Mouse (Mus musculus) stomach, embryonic 16.5 days (tissue): ENCODE data around the gene Fbxw9. TPM values are rescaled to one million over a fixed set of nuclear protein-coding genes. Genes with fewer than 3 reads are reported as not detected.
"Not testable (repeated sequence)": the region's sequence is repeated elsewhere in the genome, so short reads cannot be mapped to it uniquely, and the experiment has no call there.

Experiments used
- ATAC-seq: fragments of 200-750 bp; cut with Nextera tagmentation; 2 replicates; pipeline ENCODE4 v1.8.0; 2017; ENCODE audit warnings: moderate number of reproducible peaks, moderate TSS enrichment; ENCODE audit not compliant: insufficient read depth, low FRiP score
- H3K27ac ChIP-seq: fragments of 300-500 bp; sonication (generic); 2 replicates; pipeline ENCODE4 v1.5.1; 2014; ENCODE audit warnings: low read length
- H3K27me3 ChIP-seq: fragments of 300-500 bp; sonication (generic); 2 replicates; pipeline ENCODE4 v1.6.1; 2014; ENCODE audit warnings: low read length, control low read depth, mixed read lengths; ENCODE audit not compliant: control insufficient read depth, insufficient read depth
- H3K36me3 ChIP-seq: fragments of 300-500 bp; sonication (generic); 2 replicates; pipeline ENCODE4 v1.6.1; 2014; ENCODE audit warnings: low read length; ENCODE audit not compliant: control insufficient read depth, insufficient read depth
- H3K4me1 ChIP-seq: fragments of 300-500 bp; sonication (generic); 2 replicates; pipeline ENCODE4 v1.6.1; 2014; ENCODE audit warnings: low read length, control low read depth, mixed read lengths; ENCODE audit not compliant: control insufficient read depth, insufficient read depth
- H3K4me2 ChIP-seq: fragments of 300-500 bp; sonication (generic); 2 replicates; pipeline ENCODE4 v1.6.1; 2014; ENCODE audit warnings: low read depth, low read length, mixed read lengths
- H3K4me3 ChIP-seq: fragments of 300-500 bp; sonication (generic); replicated peaks from 2 replicates; pipeline ENCODE4 v1.5.1; 2014; ENCODE audit warnings: mild to moderate bottlenecking, low read length
- H3K9ac ChIP-seq: fragments of 300-500 bp; sonication (generic); 2 replicates; pipeline ENCODE4 v1.6.1; 2014; ENCODE audit warnings: low read length
- H3K9me3 ChIP-seq: fragments of 300-500 bp; sonication (generic); replicated peaks from 2 replicates; pipeline ENCODE4 v1.6.1; 2016; ENCODE audit warnings: low read length, control low read depth; ENCODE audit not compliant: control insufficient read depth
- WGBS: fragments of 180-500 bp; shearing (Covaris S2); extraction: QIAGEN DNeasy Blood & Tissue Kit; methylation state at CpG from one replicate; pipeline ENCODE4 v1.1.7; 2014; 5-methylcytosine and 5-hydroxymethylcytosine counted together
- polyA plus RNA-seq: library from polyadenylated mRNA; unstranded; fragments of >200 nt; fragmentation: Nextera tagmentation; extraction: Ambion mirVana; gene quantifications from 2 replicates; pipeline ENCODE4 v1.2.1, GENCODE M21; 2015

The Fbxw9 gene
- polyA plus RNA-seq, 1 experiment from 2014 or later, result 28.1 TPM

- H3K4me1 ChIP-seq, result peaks cover 14% of the 10 kb centered on the region
- no peak overlapping the region for H3K27ac ChIP-seq
- ATAC-seq, result no peak
- H3K9me3 ChIP-seq, result no peaks in the 10 kb centered on the region
- no peak overlapping the region for H3K9ac ChIP-seq
- no peak overlapping the region for H3K4me2 ChIP-seq
- no peaks in the 10 kb centered on the region; the same call in 1 of the 2 replicates for H3K36me3 ChIP-seq
- no peaks in the 10 kb centered on the region for H3K27me3 ChIP-seq
- no peak overlapping the region for H3K4me3 ChIP-seq
- WGBS, result 82% methylated on average over 10 of the region's 10 CpGs
Measured at GRCm38 (mm10) chr8:85074617-85075016, 14.8 kb downstream of the Fbxw9 start.

GRCm38 (mm10) chr8:85076001-85076400 is 16.1 kb downstream of the Fbxw9 start:
- Histone ChIP-seq H3K27me3 (no peaks in the 10 kb centered on the region), H3K4me2 (no peak overlapping the region), H3K9me3 (no peaks in the 10 kb centered on the region), H3K4me3 (no peak overlapping the region), H3K9ac (no peak overlapping the region), H3K27ac (no peak overlapping the region), H3K36me3 (no peaks in the 10 kb centered on the region; the same call in 1 of the 2 replicates), H3K4me1 (peaks cover 17% of the 10 kb centered on the region)
- 64% methylated on average over 9 of the region's 9 CpGs for WGBS
- no peak for ATAC-seq

- Histone ChIP-seq H3K4me3 (no peak overlapping the region), H3K9ac (no peak overlapping the region), H3K4me1 (peaks cover 17% of the 10 kb centered on the region), H3K36me3 (no peaks in the 10 kb centered on the region; the same call in 1 of the 2 replicates), H3K4me2 (no peak overlapping the region), H3K27ac (no peak overlapping the region), H3K9me3 (no peaks in the 10 kb centered on the region), H3K27me3 (no peaks in the 10 kb centered on the region)
- ATAC-seq, result peak; percentile 58; the same call in 1 of the 2 replicates
- 2% methylated on average over 2 of the region's 2 CpGs for WGBS
Measured at GRCm38 (mm10) chr8:85076993-85077392, 17.1 kb downstream of the Fbxw9 start.

GRCm38 (mm10) chr8:85080214-85080531 is 20.3 kb downstream of the Fbxw9 start:
- H3K4me1 ChIP-seq, result peaks cover 25% of the 10 kb centered on the region
- no peak for ATAC-seq
- peak overlapping the region; percentile 77 for H3K4me3 ChIP-seq
- peak overlapping the region; percentile 96 for H3K9ac ChIP-seq
- no peaks in the 10 kb centered on the region for H3K27me3 ChIP-seq
- no peaks in the 10 kb centered on the region for H3K9me3 ChIP-seq
- under 1% methylated on average over 25 of the region's 25 CpGs for WGBS
- H3K27ac ChIP-seq, result peak overlapping the region; percentile 86
- H3K36me3 ChIP-seq, result no peaks in the 10 kb centered on the region
- H3K4me2 ChIP-seq, result peak overlapping the region; percentile 96

GRCm38 (mm10) chr8:85080532-85081215 is 20.8 kb downstream of the Fbxw9 start, which contains the start of gene Wdr83os:
TSS of gene Wdr83os (plus strand) at chr8:85080740.
- WGBS, result under 1% methylated on average over 30 of the region's 30 CpGs
- 0 out of 2 replicates have a peak, but pooled peaks have one; percentile 2 for ATAC-seq
- peak within 1 kb of the TSS; percentile 96 for H3K9ac ChIP-seq
- peak within 1 kb of the TSS; percentile 77 for H3K4me3 ChIP-seq
- H3K4me1 ChIP-seq, result peaks cover 25% of the 10 kb centered on the region
- peak within 1 kb of the TSS; percentile 86 for H3K27ac ChIP-seq
- H3K4me2 ChIP-seq, result peak within 1 kb of the TSS; percentile 96
- no peaks in the 10 kb centered on the region for H3K27me3 ChIP-seq
- H3K9me3 ChIP-seq, result no peaks in the 10 kb centered on the region
- no peaks in the 10 kb centered on the region for H3K36me3 ChIP-seq

GRCm38 (mm10) chr8:85081216-85081555 is 21.3 kb downstream of the Fbxw9 start, which contains the start of gene Wdr83:
TSS of gene Wdr83 (minus strand) at chr8:85081306.
- peak within 1 kb of the TSS; percentile 96 for H3K9ac ChIP-seq
- peak; percentile 61 for ATAC-seq
- H3K4me2 ChIP-seq, result peak within 1 kb of the TSS; percentile 96
- H3K4me3 ChIP-seq, result peak within 1 kb of the TSS; percentile 77
- WGBS, result under 1% methylated on average over 9 of the region's 9 CpGs
- no peaks in the 10 kb centered on the region for H3K9me3 ChIP-seq
- peak within 1 kb of the TSS; percentile 86 for H3K27ac ChIP-seq
- peaks cover 25% of the 10 kb centered on the region for H3K4me1 ChIP-seq
- no peaks in the 10 kb centered on the region for H3K27me3 ChIP-seq
- H3K36me3 ChIP-seq, result no peaks in the 10 kb centered on the region

GRCm38 (mm10) chr8:85082169-85082568 is 22.3 kb downstream of the Fbxw9 start:
- H3K9me3 ChIP-seq, ATAC-seq, H3K27me3 ChIP-seq, H3K27ac ChIP-seq, H3K4me3 ChIP-seq, H3K9ac ChIP-seq, H3K4me2 ChIP-seq, H3K36me3 ChIP-seq: not testable (repeated sequence)
- 82% methylated on average over 4 of the region's 4 CpGs for WGBS
- H3K4me1 ChIP-seq, result peaks cover 25% of the 10 kb centered on the region

GRCm38 (mm10) chr8:85083108-85083813 is 23.4 kb downstream of the Fbxw9 start, which contains the start of gene Man2b1:
TSS of gene Man2b1 (plus strand) at chr8:85083270.
- Histone ChIP-seq H3K4me3 (peak within 1 kb of the TSS; percentile 75), H3K27ac (peak within 1 kb of the TSS; percentile 46), H3K36me3 (0 out of 2 replicates have a peak, but pooled peaks cover under 1% of the 10 kb centered on the region), H3K27me3 (no peaks in the 10 kb centered on the region), H3K9me3 (no peaks in the 10 kb centered on the region), H3K9ac (peak within 1 kb of the TSS; percentile 81), H3K4me1 (peaks cover 25% of the 10 kb centered on the region), H3K4me2 (peak within 1 kb of the TSS; percentile 81)
- under 1% methylated on average over 30 of the region's 30 CpGs for WGBS
- ATAC-seq, result peak; percentile 93

- H3K4me3 ChIP-seq, result no peak overlapping the region
Measured at GRCm38 (mm10) chr8:85084633-85085032, 24.8 kb downstream of the Fbxw9 start.

More at GRCm38 (mm10) chr8:85084633-85085032, 24.8 kb downstream of the Fbxw9 start:
- Histone ChIP-seq H3K4me1 (peaks cover 22% of the 10 kb centered on the region), H3K27ac (no peak overlapping the region), H3K36me3 (peaks cover 6% of the 10 kb centered on the region; the same call in 1 of the 2 replicates), H3K9me3 (no peaks in the 10 kb centered on the region), H3K9ac (no peak overlapping the region), H3K4me2 (no peak overlapping the region), H3K27me3 (no peaks in the 10 kb centered on the region)
- no peak for ATAC-seq
- WGBS, result 82% methylated on average over 8 of the region's 8 CpGs
